Mouse (Mus musculus) retina, embryonic 14.5 days (tissue): ENCODE measurements at regions not wholly inside any gene's neighbourhood (a gene's known extent, or its start where the extent isn't known, plus 50 kb on each side); places are given as distances from the start of the nearest gene placed in this dataset.

ENCODE experiments used
- DNase-seq: peaks from one replicate; pipeline ENCODE4 v3.0.0-alpha.2; 2015; ENCODE audit warnings: low spot score

- DNase-seq = peak; percentile 39
Measured at GRCm38 (mm10) chr2:61453490-61454281, 124.7 kb upstream of the Tank start.

DNA sequence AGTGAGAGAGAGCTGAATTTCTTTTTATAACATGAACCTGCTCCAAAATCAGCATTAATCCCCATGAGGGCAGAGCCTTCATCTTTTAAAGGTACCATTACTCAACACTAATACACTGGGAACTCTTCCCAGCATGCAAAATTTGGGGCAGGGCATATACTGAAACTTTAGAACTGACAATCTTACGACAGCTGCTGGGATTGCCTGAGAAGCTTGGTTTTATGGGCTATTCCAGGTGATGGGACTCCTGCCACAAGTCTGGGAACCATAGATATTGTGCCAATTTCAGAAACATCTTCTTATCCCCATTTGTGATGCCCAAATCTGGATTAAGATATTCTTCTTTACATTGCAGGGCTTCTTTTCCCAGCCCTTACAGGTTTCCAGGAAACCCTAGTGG is 125.8 kb upstream of the Tank start:
- no peak for DNase-seq

DNA sequence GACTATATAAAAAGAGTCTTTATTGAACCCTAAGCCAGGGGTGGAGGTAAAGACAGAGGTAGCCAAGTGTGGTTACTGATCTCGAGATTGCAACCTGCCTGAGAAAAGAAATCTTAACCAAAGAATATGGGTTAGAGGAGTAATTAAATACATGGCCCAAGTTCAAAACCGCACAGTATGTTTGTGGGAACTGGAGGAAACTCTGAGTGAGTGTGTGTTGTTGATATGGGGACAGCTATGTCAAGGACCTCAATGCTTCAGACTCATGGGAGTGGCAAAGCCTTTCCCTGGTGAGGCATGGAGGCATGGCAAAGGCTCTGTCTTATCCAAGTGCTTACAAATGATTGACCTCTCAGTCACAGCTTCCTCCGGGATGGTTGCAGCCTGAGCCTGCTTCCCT is 127.7 kb upstream of the Tank start:
- no peak for DNase-seq

GRCm38 (mm10) chr2:61436591-61436990 is 141.8 kb upstream of the Tank start:
- no peak for DNase-seq

- no peak for DNase-seq
Measured at GRCm38 (mm10) chr2:61407881-61408280, 170.5 kb upstream of the Tank start.

GRCm38 (mm10) chr2:61406104-61406751 is 172.2 kb upstream of the Tank start:
- no peak for DNase-seq

- DNase-seq = no peak
Measured at GRCm38 (mm10) chr2:61405261-61405660, 173.1 kb upstream of the Tank start.

GRCm38 (mm10) chr2:61402588-61403487 is 175.5 kb upstream of the Tank start:
- DNase-seq = peak; percentile 36

DNA sequence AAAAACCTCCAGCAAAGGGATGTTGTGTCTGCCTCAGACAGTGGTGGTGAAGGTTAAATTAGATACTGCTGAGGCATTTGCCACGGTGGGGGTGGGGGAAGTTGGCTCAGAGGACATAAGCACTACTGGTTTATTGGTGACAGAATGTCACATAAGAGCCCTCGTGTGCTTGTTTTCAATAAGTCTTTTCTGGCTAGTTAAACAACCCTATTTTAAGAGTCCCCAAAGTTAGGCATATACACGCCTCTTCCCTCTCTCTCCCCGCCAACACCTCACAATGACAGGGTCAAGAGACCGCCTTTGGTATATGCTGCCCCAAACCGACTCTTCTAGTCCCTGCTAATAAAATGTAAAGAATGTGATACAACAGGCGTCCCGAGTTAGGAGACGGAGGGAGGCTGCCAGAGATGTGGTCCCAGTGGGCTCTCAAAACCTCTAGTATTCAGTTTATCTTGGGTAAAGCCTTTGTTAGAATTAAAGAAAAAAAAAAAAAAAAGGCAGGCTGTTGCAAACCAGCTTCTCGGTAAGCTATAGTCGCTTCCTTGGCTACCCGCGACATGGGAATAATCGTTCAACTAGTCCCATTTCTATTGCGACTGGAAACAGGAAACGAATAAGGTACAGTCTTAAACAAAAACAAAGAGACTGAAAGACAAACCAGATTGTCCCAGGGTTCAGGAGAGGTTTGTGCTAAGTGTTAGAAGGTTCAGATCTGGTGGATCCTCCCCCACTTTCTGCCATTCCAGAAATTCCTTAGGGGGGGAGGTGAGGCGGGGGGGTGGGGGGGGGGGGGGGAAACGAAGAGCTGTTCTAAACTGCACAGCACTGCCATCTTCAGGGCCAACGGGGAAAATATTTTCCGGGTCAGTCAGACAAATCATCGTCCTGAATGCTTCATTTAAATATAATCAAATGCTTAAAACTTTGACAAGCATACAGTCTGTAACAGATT is 176.5 kb upstream of the Tank start:
- DNase-seq = peak; percentile 77

DNA sequence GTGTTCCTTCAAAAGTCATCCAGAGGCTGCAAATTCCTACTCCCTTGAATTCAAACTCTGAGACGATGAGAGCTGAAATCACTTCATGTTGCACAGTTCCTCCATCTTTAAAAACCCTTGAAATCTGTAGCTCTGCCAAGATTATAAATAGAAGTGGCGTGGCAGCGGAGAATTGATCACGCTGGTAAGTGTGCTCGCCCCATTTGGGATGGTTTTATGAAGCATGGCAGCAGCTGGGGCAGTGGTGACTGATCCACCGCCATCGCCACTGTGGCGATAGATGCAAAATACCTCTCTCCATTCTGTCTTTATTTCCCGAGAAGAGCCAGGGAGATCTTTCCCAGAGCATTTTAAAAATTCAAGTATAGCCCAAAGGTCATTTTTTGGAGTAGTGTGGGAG is 179.8 kb upstream of the Tank start:
- DNase-seq = no peak

- DNase-seq = no peak
Measured at GRCm38 (mm10) chr2:61389622-61390021, 188.8 kb upstream of the Tank start.

DNA sequence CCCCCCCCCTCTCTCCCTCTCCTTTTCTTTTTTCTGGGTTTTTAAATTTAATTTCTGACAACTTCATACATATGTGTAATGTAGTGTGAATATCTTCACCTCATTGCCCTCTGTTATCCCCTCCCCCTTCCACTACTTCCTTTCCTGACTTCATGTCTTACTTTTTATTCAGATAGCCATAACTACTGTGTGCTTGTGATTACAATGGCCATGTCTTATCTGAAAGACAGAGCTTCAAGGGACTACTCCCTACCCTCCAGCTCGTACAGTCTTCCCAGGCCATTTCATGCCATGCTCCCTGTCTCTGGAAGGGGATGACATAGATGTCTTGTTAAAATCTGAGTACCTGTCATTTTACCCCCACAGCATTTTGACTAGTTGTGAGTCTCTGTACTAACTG is 189.2 kb upstream of the Tank start:
- DNase-seq = no peak

- DNase-seq = peak; percentile 64
Measured at GRCm38 (mm10) chr2:61387561-61387960, 190.8 kb upstream of the Tank start.

GRCm38 (mm10) chr2:61386966-61387365 is 191.4 kb upstream of the Tank start:
- no peak for DNase-seq

DNA sequence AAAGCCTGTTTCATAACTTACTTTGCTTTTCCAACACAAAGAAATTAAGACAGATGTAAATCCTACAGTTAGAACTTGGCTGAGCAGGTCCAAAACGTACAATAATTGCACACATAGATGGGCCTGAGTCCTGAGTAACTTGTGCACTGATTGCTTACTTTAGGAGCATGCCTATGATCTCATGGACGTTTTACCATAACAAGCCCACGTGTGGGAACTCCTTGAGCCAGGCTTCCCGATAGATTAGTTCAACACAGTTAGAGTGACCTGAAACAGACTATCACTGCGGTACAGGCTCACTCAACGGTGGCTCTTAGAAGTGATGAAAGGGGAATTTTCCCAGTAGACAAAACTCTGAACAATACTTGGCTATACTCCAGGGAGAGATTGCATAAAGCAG is 193.9 kb upstream of the Tank start:
- no peak for DNase-seq

DNA sequence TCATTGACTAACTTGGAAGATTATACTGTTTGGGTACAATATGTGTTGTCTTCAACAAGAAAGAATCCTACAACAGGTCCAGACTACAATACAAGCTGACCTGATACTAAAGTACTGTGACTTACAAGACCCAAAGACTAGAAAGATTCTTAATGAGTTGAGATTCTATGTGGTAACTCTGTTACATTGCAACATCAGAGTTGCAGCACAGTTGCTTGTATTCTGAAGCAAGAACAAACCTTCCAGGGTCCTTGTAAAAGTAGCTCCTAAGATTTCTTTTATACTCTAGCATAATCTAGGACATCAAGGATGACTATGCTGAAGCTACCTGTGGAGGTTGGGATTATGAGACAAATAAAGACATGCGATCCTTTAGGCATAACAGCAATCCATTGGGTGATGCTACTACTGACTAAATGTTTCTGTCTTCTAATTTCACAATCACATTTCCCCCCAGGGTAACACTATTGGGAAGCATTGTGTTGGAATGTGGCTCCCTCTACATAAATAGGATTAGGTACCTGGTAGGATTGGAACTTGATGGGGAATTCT is 194.6 kb upstream of the Tank start:
- DNase-seq = no peak

DNA sequence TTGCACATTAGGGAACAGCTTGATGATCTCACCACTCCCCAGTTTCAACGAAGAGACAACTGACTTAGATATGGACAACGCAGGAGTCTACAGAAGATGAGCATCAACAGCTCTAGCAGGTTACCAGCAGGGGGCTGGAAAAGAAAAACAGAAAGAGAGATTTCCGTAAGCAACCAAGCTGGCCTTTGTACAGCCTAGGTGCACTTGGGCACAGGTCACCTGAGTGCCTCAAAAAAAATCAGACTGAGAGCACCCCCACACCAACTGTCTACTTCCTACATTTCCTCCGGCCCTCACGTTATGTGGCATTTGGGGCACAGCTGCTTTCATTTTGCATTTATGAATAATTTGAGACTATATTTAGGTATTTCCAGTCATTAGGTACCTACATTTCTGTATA is 199.3 kb upstream of the Tank start:
- DNase-seq = no peak

DNA sequence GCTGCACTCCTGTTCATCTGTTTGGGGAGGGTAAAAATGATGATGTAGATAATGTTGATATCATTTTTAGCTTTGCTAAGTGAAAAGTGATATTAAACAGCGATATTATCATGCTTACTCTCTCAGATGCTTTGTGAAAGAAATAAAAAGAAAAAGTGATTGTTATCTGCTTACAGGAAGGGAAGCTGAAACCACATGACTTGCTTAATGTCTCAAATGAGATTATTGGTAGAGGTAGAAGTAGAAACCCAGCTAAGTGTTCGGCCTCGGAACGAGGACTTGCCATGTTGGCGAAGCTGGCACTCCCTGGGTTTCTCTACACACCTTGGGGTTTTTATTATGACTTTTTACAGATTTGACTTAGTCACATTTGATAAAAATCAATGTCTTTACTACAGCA is 200.1 kb upstream of the Tank start:
- DNase-seq = no peak

GRCm38 (mm10) chr2:61377756-61378155 is 200.6 kb upstream of the Tank start:
- no peak for DNase-seq

- DNase-seq = no peak
Measured at GRCm38 (mm10) chr2:61362606-61363005, 215.8 kb upstream of the Tank start.

GRCm38 (mm10) chr2:61361394-61361793 is 217.0 kb upstream of the Tank start:
- DNase-seq = no peak
